Mouse (Mus musculus): ENCODE results near the gene Slc6a21. TPM values are rescaled to one million over a fixed set of nuclear protein-coding genes. Genes with fewer than 3 reads are reported as not detected.

Gene Slc6a21
- polyA plus RNA-seq, 1 experiment from 2014 or later = not detected

DNA sequence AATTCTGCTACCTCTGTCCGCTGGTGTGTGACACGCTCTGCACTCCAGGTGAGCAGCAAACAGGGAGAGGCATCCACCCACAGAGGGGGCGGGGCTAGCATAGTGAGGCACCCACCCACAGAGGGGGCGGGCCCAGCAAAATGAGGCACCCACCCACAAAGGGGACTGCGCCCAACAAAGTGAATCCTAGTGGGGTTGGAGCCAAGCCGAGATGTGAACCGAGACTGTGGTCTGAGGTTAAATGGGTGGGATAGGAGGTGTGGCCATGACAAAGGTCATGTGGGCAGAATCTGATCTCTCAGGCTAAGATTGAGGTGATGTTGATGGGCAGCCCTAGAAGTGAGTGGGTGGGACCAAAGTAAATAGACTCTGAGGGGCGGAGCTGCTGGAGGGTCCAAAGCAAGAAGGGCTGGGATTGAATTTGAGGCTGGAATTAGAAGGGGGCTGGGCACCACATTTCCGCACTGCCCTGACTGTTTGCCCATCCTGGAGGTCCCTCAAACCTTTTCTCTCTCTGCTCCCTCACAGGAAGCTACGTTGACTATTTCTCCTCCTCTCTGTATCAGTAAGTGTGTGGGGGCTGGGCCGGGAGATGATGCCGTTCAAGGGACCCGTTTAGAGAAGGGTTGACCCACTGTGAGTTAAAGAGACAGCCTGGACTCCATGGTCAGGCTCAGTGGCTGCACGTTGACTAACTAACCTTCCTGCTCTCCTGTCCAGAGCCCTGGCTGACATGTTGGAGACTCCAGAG, 61.0 kb downstream of the Slc6a21 start:
- peak overlapping the region; percentile 73; the same call in 1 of the 2 replicates for H3K9ac ChIP-seq
- peak overlapping the region; percentile 64 for H3K27ac ChIP-seq
- peak; percentile 39 for ATAC-seq (ENCODE audit: insufficient number of reproducible peaks, insufficient read depth, low FRiP score, low TSS enrichment, low read depth)
- peaks cover 58% of the 10 kb centered on the region for H3K4me1 ChIP-seq
- H3K4me3 ChIP-seq = peak overlapping the region; percentile 58
- WGBS = 1% methylated on average over 14 of the region's 14 CpGs
- peaks cover 8% of the 10 kb centered on the region; the same call in 1 of the 2 replicates for H3K27me3 ChIP-seq
- no peaks in the 10 kb centered on the region for H3K36me3 ChIP-seq
- H3K4me2 ChIP-seq = peak overlapping the region; percentile 88
- no peaks in the 10 kb centered on the region for H3K9me3 ChIP-seq

Other genes with a start within 250 kb of the Slc6a21 start
- gene Prr12, start 224.6 kb upstream of the Slc6a21 start, polyA plus RNA-seq (2015; fragmentation: Nextera tagmentation; extraction: Ambion mirVana) = 15.2 and 15.7 TPM in 2 replicates
- gene Nosip, start 215.1 kb upstream of the Slc6a21 start, polyA plus RNA-seq (2015; fragmentation: Nextera tagmentation; extraction: Ambion mirVana) = 64.7 and 66.6 TPM in 2 replicates
- gene Prrg2, start 214.8 kb upstream of the Slc6a21 start, polyA plus RNA-seq (2015; fragmentation: Nextera tagmentation; extraction: Ambion mirVana) = 23.0 and 26.0 TPM in 2 replicates
- gene Rcn3, start 185.3 kb upstream of the Slc6a21 start, polyA plus RNA-seq (2015; fragmentation: Nextera tagmentation; extraction: Ambion mirVana) = 375 and 376 TPM in 2 replicates
- 61.6 and 65.1 TPM in 2 replicates for gene Fcgrt, start 173.7 kb upstream of the Slc6a21 start, polyA plus RNA-seq (2015; fragmentation: Nextera tagmentation; extraction: Ambion mirVana)
- gene Rps11, start 153.1 kb upstream of the Slc6a21 start, polyA plus RNA-seq (2015; fragmentation: Nextera tagmentation; extraction: Ambion mirVana) = 1,651 and 1,760 TPM in 2 replicates
- gene Rpl13a, start 148.8 kb upstream of the Slc6a21 start, polyA plus RNA-seq (2015; fragmentation: Nextera tagmentation; extraction: Ambion mirVana) = 1,453 and 1,588 TPM in 2 replicates
- 0.20 TPM in 1 of 2 replicates, not detected in the other for gene Gm45713, start 141.3 kb upstream of the Slc6a21 start, polyA plus RNA-seq (2015; fragmentation: Nextera tagmentation; extraction: Ambion mirVana)
- 1.3 and 1.7 TPM in 2 replicates for gene Flt3l, start 141.1 kb upstream of the Slc6a21 start, polyA plus RNA-seq (2015; fragmentation: Nextera tagmentation; extraction: Ambion mirVana)
- gene Pih1d1, start 123.2 kb upstream of the Slc6a21 start, polyA plus RNA-seq (2015; fragmentation: Nextera tagmentation; extraction: Ambion mirVana) = 78.5 and 97.7 TPM in 2 replicates
- gene Aldh16a1, start 122.9 kb upstream of the Slc6a21 start, polyA plus RNA-seq (2015; fragmentation: Nextera tagmentation; extraction: Ambion mirVana) = 43.6 and 52.0 TPM in 2 replicates
- gene Slc17a7, start 113.6 kb upstream of the Slc6a21 start, polyA plus RNA-seq (2015; fragmentation: Nextera tagmentation; extraction: Ambion mirVana) = 0.18 and 0.22 TPM in 2 replicates
- gene Gfy, start 97.9 kb upstream of the Slc6a21 start, polyA plus RNA-seq (2015; fragmentation: Nextera tagmentation; extraction: Ambion mirVana) = 1.8 and 2.6 TPM in 2 replicates
- not detected in 2 replicates for gene Pth2, start 96.5 kb upstream of the Slc6a21 start, polyA plus RNA-seq (2015; fragmentation: Nextera tagmentation; extraction: Ambion mirVana)
- 0.53 and 1.2 TPM in 2 replicates for gene Ccdc155, start 72.6 kb upstream of the Slc6a21 start, polyA plus RNA-seq (2015; fragmentation: Nextera tagmentation; extraction: Ambion mirVana)
- 2.3 and 3.0 TPM in 2 replicates for gene Dkkl1, start 65.4 kb upstream of the Slc6a21 start, polyA plus RNA-seq (2015; fragmentation: Nextera tagmentation; extraction: Ambion mirVana)
- 221 and 233 TPM in 2 replicates for gene Tead2, start 61.8 kb upstream of the Slc6a21 start, polyA plus RNA-seq (2015; fragmentation: Nextera tagmentation; extraction: Ambion mirVana)
- gene Cd37, start 38.4 kb upstream of the Slc6a21 start, polyA plus RNA-seq (2015; fragmentation: Nextera tagmentation; extraction: Ambion mirVana) = 1.6 and 2.8 TPM in 2 replicates
- 0.17 and 0.29 TPM in 2 replicates for gene Slc6a16, start 36.4 kb upstream of the Slc6a21 start, polyA plus RNA-seq (2015; fragmentation: Nextera tagmentation; extraction: Ambion mirVana)
- gene Trpm4, start 56.3 kb downstream of the Slc6a21 start, polyA plus RNA-seq (2015; fragmentation: Nextera tagmentation; extraction: Ambion mirVana) = 17.8 and 23.8 TPM in 2 replicates
- gene Hrc, start 57.8 kb downstream of the Slc6a21 start, polyA plus RNA-seq (2015; fragmentation: Nextera tagmentation; extraction: Ambion mirVana) = 2.2 and 2.9 TPM in 2 replicates
- gene Ppfia3, start 89.5 kb downstream of the Slc6a21 start, polyA plus RNA-seq (2015; fragmentation: Nextera tagmentation; extraction: Ambion mirVana) = 6.6 and 8.2 TPM in 2 replicates
- gene Lin7b, start 93.1 kb downstream of the Slc6a21 start, polyA plus RNA-seq (2015; fragmentation: Nextera tagmentation; extraction: Ambion mirVana) = 1.6 and 2.7 TPM in 2 replicates
- 285 and 299 TPM in 2 replicates for gene Snrnp70, start 118.2 kb downstream of the Slc6a21 start, polyA plus RNA-seq (2015; fragmentation: Nextera tagmentation; extraction: Ambion mirVana)
- not detected in 2 replicates for gene Kcna7, start 128.1 kb downstream of the Slc6a21 start, polyA plus RNA-seq (2015; fragmentation: Nextera tagmentation; extraction: Ambion mirVana)
- gene Ntf5, start 136.2 kb downstream of the Slc6a21 start, polyA plus RNA-seq (2015; fragmentation: Nextera tagmentation; extraction: Ambion mirVana) = 4.6 and 6.1 TPM in 2 replicates
- gene Lhb, start 143.3 kb downstream of the Slc6a21 start, polyA plus RNA-seq (2015; fragmentation: Nextera tagmentation; extraction: Ambion mirVana) = 0.41 and 1.2 TPM in 2 replicates
- gene Gys1, start 157.3 kb downstream of the Slc6a21 start, polyA plus RNA-seq (2015; fragmentation: Nextera tagmentation; extraction: Ambion mirVana) = 38.0 and 39.6 TPM in 2 replicates
- gene Ruvbl2, start 160.6 kb downstream of the Slc6a21 start, polyA plus RNA-seq (2015; fragmentation: Nextera tagmentation; extraction: Ambion mirVana) = 141 and 148 TPM in 2 replicates
- 5,253 and 5,612 TPM in 2 replicates for gene Ftl1, start 182.4 kb downstream of the Slc6a21 start, polyA plus RNA-seq (2015; fragmentation: Nextera tagmentation; extraction: Ambion mirVana)
- 154 and 190 TPM in 2 replicates for gene Bax, start 189.4 kb downstream of the Slc6a21 start, polyA plus RNA-seq (2015; fragmentation: Nextera tagmentation; extraction: Ambion mirVana)
- gene Tulp2, start 204.4 kb downstream of the Slc6a21 start, polyA plus RNA-seq (2015; fragmentation: Nextera tagmentation; extraction: Ambion mirVana) = 0.59 and 1.2 TPM in 2 replicates
- not detected in 2 replicates for gene Gm45808, start 209.3 kb downstream of the Slc6a21 start, polyA plus RNA-seq (2015; fragmentation: Nextera tagmentation; extraction: Ambion mirVana)
- 4.5 TPM in 2 replicates for gene Dhdh, start 211.3 kb downstream of the Slc6a21 start, polyA plus RNA-seq (2015; fragmentation: Nextera tagmentation; extraction: Ambion mirVana)
- gene Nucb1, start 232.9 kb downstream of the Slc6a21 start, polyA plus RNA-seq (2015; fragmentation: Nextera tagmentation; extraction: Ambion mirVana) = 198 and 206 TPM in 2 replicates
- gene Ppp1r15a, start 248.8 kb downstream of the Slc6a21 start, polyA plus RNA-seq (2015; fragmentation: Nextera tagmentation; extraction: Ambion mirVana) = 22.9 and 23.0 TPM in 2 replicates
- gene Plekha4, start 248.8 kb downstream of the Slc6a21 start, polyA plus RNA-seq (2015; fragmentation: Nextera tagmentation; extraction: Ambion mirVana) = 2.9 and 3.8 TPM in 2 replicates

All from embryonic facial prominence, embryonic 13.5 days (tissue).